Mouse (Mus musculus) bone marrow, adult 2 months (tissue): ENCODE data around the gene Nfe2l2. TPM values are rescaled to one million over a fixed set of nuclear protein-coding genes. Genes with fewer than 3 reads are reported as not detected.

Experiments
- H3K27ac ChIP-seq: fragments of 200-500 bp; 2 replicates; pipeline ENCODE4 v1.5.1; 2012; ENCODE audit warnings: low read depth, mild to moderate bottlenecking, control low read depth, inconsistent platforms, low read length; ENCODE audit not compliant: control insufficient read depth, poor library complexity, insufficient read depth
- H3K4me1 ChIP-seq: fragments of 200-500 bp; 2 replicates; pipeline ENCODE4 v1.6.1; 2011; ENCODE audit warnings: low read length; ENCODE audit not compliant: control insufficient read depth, insufficient read depth
- H3K4me3 ChIP-seq: fragments of 200-500 bp; replicated peaks from 2 replicates; pipeline ENCODE3; 2011; ENCODE audit warnings: mild to moderate bottlenecking, low read depth, low read length, control low read depth; ENCODE audit not compliant: control insufficient read depth
- CTCF ChIP-seq: fragments of 200-500 bp; IDR thresholded peaks from 2 replicates; pipeline ENCODE4 v1.5.1; 2011; ENCODE audit warnings: low read length, control low read depth; ENCODE audit not compliant: control insufficient read depth, insufficient read depth
- POLR2A ChIP-seq: fragments of 200-500 bp; IDR thresholded peaks from 2 replicates; pipeline ENCODE4 v1.6.1; 2011; ENCODE audit warnings: low read depth, mild to moderate bottlenecking, control low read depth, low read length, borderline replicate concordance; ENCODE audit not compliant: control insufficient read depth
- WGBS: fragments of 180-500 bp; shearing (Covaris S2); methylation state at CpG from one replicate; pipeline ENCODE4 v1.1.7; 2018; 5-methylcytosine and 5-hydroxymethylcytosine counted together
- polyA plus RNA-seq: library from polyadenylated mRNA; stranded (reverse); fragments of >200 nt; gene quantifications from 2 replicates; pipeline ENCODE4 v1.2.4, GENCODE M21; 2011; ENCODE audit warnings: low replicate concordance; ENCODE audit not compliant: missing spikeins, insufficient read depth, insufficient read length

The Nfe2l2 gene
- polyA plus RNA-seq, 1 experiment: 54.5 TPM

DNA sequence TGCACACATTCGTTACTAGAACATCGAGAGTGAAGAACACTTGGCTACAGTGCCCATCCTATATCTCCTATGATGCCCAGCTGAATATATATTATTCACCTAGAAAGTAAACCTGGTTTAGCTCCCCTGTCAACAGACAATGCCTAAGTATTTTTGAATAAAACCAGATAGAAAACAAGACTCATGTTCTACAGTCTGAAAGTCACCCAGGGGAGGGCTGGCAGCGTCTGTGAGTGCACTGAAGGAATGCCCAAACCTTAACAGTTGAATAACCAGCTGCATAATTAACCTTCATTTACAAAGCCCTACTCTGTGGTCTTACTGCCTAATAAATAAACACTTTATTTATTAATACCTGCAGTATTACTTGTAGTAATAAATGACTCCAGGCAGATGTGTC lies 19.9 kb downstream of the Nfe2l2 start:
- Histone ChIP-seq H3K27ac (no peak overlapping the region), H3K4me3 (no peak overlapping the region), H3K4me1 (peaks cover 6% of the 10 kb centered on the region; the same call in 1 of the 2 replicates)
- WGBS: 83% methylated on average over 3 of the region's 3 CpGs
- TF ChIP-seq CTCF (no peak), POLR2A (no peak)

DNA sequence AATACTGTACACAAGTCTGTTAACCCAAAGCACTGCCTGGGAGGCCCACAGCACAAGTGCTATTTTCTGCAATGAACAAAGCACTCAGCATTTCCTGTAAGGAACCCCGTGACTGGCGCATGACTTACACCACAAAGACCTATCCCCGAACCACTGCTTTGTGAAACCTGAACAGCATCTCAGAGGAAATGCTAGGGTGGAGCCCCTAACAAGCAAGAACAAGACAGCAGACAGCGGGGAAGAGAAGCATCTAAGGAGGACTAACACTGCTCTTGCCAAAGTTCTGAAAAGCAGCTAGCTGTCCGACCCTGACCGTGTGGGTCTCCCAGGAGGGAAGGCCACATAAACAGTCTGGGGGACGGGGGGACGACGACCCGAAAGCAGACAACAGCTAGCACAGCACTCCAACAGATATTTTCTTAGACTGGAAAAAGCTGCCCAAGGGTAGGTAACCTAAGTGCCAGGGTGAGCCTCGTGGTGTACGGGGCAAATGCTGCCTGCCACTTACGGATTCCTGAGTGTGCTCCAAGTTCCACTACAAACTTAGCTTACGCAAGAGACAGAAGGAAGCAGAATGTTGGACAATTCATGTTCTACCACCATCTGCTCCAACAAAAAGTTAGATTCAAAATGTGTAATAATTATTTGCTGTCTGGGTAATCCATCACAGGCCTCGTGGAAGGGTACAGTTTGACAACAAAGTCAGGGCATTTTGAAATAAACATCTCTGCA lies 21.3 kb downstream of the Nfe2l2 start:
- 10% methylated on average over 15 of the region's 15 CpGs for WGBS
- peaks cover 4% of the 10 kb centered on the region; the same call in 1 of the 2 replicates for H3K4me1 ChIP-seq
- no peak for TF ChIP-seq CTCF
- no peak for TF ChIP-seq POLR2A
- H3K27ac ChIP-seq: peak overlapping the region; percentile 96
- H3K4me3 ChIP-seq: peak overlapping the region; percentile 44

DNA sequence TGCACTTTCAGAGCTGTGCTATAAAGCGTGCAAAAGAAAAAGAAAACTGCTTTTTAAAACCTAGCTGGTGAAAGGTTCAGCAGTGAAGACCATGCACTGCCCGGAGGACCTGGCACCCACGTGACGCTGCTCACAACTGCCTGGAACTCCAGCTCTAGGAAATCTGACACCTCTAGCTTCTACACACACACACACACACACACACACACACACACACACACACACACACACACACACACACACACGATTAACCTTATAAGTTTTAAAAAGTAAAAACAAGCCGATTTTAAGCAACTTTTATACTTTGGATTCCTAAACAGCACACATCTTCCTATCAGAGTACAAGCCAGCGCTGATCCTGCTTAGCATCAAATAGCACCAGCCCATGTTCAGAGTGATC lies 23.0 kb downstream of the Nfe2l2 start:
- no peak overlapping the region for H3K4me3 ChIP-seq
- no peak for TF ChIP-seq CTCF
- TF ChIP-seq POLR2A: no peak
- WGBS: 58% methylated on average over 7 of the region's 7 CpGs
- H3K4me1 ChIP-seq: peaks cover 4% of the 10 kb centered on the region; the same call in 1 of the 2 replicates
- H3K27ac ChIP-seq: no peak overlapping the region

DNA sequence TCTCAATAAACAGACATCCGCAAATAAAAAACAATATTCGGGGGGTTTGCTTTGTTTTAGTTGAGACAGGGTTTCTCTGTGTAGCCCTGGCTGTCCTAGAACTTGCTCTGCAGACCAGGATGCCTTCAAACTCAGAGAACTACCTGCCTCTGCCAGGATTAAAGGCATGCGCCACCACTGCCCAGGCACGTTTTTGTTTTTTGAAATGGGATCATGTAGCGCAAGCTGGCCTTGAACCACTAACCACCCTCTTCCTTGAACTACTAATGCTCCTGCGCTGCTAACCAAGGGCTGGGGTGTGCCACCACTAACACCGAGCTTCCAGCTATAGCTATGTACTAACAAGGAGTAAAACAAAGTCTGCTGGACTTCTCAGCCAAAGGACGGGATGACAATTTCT lies 24.5 kb downstream of the Nfe2l2 start:
- H3K4me3 ChIP-seq: no peak overlapping the region
- TF ChIP-seq POLR2A (no peak), CTCF (no peak)
- H3K4me1 ChIP-seq: peaks cover 1% of the 10 kb centered on the region; the same call in 1 of the 2 replicates
- 91% methylated on average over 8 of the region's 8 CpGs for WGBS
- no peak overlapping the region for H3K27ac ChIP-seq

DNA sequence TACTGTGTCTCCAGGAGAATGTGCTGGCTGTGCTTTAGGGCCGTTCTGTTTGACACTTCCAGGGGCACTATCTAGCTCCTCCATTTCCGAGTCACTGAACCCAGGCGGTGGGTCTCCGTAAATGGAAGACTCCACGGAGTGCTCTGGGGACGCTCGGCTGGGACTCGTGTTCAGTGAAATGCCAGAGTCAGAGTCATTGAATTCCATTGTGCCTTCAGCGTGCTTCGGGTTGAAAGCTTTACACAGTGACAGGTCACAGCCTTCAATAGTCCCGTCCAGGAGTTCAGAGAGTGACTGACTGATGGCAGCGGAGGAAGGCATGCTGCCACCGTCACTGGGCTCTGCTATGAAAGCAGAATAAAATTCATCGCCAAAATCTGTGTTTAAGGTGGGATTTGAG lies 27.9 kb downstream of the Nfe2l2 start:
- Histone ChIP-seq H3K4me3 (no peak overlapping the region), H3K4me1 (no peaks in the 10 kb centered on the region; the same call in 1 of the 2 replicates), H3K27ac (no peak overlapping the region)
- no peak for TF ChIP-seq POLR2A
- TF ChIP-seq CTCF: no peak
- 95% methylated on average over 14 of the region's 14 CpGs for WGBS

DNA sequence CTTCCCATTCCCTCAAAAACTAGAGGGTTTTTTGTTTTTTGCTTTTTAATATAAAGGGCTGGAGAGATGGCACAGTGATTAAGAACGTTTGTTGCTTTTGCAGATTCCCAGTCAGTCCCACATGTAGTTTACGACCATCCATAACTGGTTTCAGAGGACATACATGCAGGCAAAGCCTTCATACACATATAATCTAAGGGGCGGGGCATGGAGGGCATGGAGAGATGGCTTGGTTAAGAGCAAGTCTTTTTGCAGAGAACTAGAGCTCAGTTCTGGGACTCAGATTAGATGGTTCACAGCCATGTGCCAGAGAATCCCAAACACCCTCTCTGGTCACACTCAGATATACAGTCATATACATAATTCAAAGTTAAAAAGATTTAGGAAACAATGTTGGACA lies 31.9 kb downstream of the Nfe2l2 start:
- H3K27ac ChIP-seq: no peak overlapping the region
- TF ChIP-seq CTCF (no peak), POLR2A (no peak)
- WGBS: 72% methylated on average over 3 of the region's 3 CpGs

DNA sequence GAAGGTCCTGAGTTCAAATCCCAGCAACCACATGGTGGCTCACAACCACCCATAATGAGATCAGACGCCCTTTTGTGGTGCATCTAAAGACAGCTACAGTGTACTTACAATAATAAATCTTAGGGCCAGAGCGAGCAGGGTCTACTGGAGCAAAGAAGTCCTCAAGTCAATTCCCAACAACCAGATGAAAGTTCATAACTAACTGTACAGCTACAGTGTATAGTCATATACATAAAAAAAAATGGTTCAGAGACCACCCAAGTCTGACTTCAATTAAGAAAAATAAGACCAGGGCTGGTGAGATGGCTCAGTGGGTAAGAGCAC lies 33.1 kb downstream of the Nfe2l2 start:
- TF ChIP-seq CTCF: no peak
- TF ChIP-seq POLR2A: no peak
- WGBS: 76% methylated on average over 2 of the region's 2 CpGs

More for the DNA sequence above, 31.9 kb downstream of the Nfe2l2 start:
- H3K4me3 ChIP-seq: no peak overlapping the region
- H3K4me1 ChIP-seq: no peaks in the 10 kb centered on the region

DNA sequence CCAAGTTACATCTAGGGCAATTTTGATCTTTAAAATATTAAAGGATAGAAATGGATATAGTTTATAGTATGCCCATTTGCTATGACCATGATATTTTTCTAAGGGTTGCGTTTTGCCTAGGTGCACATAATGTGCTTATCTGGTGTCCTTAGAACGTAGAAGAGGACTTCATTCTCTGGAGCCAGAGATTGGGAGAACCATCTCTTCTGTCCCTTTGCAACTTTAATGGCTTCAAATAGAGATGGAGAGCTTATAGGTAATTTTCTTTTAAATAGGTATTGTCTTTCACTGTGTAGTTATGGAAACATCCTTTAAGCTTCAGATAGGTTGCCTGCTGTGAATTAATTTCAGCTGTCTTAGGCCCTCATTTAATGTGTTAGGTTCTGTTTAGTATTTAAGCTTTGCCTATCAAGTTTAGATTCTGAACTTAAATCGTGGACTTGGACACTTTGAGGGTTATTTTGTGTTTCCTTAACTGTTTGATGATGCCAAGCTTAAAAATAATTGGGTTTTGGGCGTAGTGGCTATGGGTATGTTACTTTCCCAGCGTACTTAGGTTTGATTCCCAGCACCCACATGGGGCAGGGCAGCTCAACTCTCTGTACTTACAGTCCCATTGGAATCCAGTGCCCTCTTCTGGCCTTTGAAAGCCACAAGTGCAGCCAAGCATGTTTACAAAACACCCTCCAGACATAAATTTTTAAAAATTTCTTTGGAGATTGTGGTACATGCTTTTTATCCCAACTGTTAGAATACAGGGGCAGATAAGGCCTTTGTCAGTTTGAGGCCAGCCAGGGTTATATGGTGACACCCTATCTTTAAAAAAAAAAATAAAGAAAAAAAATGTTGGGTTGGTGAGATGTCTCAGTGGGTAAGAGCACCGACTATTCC lies 33.8 kb downstream of the Nfe2l2 start:
- no peaks in the 10 kb centered on the region for H3K4me1 ChIP-seq
- TF ChIP-seq CTCF: no peak
- TF ChIP-seq POLR2A: no peak
- no peak overlapping the region for H3K4me3 ChIP-seq
- H3K27ac ChIP-seq: no peak overlapping the region
- 83% methylated on average over 6 of the region's 6 CpGs for WGBS

More for the DNA sequence above, 33.1 kb downstream of the Nfe2l2 start:
- Histone ChIP-seq H3K27ac (no peak overlapping the region), H3K4me1 (no peaks in the 10 kb centered on the region), H3K4me3 (no peak overlapping the region)
